Mouse (Mus musculus): Measurements from ENCODE around the gene Mgat5b. TPM values are rescaled to one million over a fixed set of nuclear protein-coding genes. Genes with fewer than 3 reads are reported as not detected.
A peak's percentile ranks its signal among the peaks of the same experiment; 100 is the strongest.

Mgat5b gene
- total and polyA plus RNA-seq, 3 experiments = not detected

DNA sequence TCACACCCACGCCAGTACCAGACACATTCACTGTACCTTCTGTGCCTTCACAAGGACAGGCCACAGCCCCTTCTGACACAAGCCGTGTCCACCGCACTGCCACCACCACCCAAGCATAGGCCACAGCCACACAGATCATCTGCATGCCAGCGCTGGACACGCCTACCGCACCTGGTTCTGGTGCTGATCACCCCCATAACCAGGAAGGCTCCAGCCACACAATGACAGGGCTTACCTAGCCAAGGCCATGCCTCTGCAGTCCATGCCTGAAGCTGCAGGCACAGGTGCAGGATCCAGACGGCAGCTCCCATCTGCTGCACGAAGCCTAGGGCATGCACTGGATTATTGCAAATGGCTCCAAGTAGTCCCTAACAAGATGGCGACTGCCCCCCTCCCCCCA lies 54.8 kb downstream of the Mgat5b start:
- no peak for DNase-seq (ENCODE audit: low read depth, low spot score)
- no peak overlapping the region for H3K4me3 ChIP-seq (ENCODE audit: control insufficient read depth in 1 of 2, insufficient read depth in 1 of 2, low read depth in 2 of 2, low read length in 2 of 2)
- peaks cover 0 to 8% of the 10 kb centered on the region in 2 experiments; a peak in 1 of 4 replicates for H3K27me3 ChIP-seq (ENCODE audit: control insufficient read depth in 1 of 2, insufficient read depth in 2 of 2, low read length in 2 of 2)
- TF ChIP-seq USF2 (IDR thresholded peaks at IDR 0.05; ENCODE audit: borderline replicate concordance in 1 of 2, insufficient read depth in 1 of 2, low read depth in 1 of 2, low read length in 2 of 2) (no peak), POLR2AphosphoS5 (IDR thresholded peaks at IDR 0.05; ENCODE audit: borderline replicate concordance, low read depth, low read length) (peak; percentile 47; the same call in 1 of the 2 replicates)
- no peaks in the 10 kb centered on the region for H3K4me1 ChIP-seq (ENCODE audit: control insufficient read depth in 1 of 2, insufficient read depth in 2 of 2, low read length in 2 of 2)
- H3K27ac ChIP-seq (ENCODE audit: control insufficient read depth, low read depth, low read length) = no peak overlapping the region
- H3K9me3 ChIP-seq (replicated peaks; ENCODE audit: insufficient read depth, low read length) = no peaks in the 10 kb centered on the region
- no peaks in the 10 kb centered on the region for H3K36me3 ChIP-seq (ENCODE audit: control insufficient read depth in 1 of 2, insufficient read depth in 2 of 2, low read length in 2 of 2)
- H3K79me2 ChIP-seq (ENCODE audit: control insufficient read depth, insufficient read depth, low read length, poor library complexity) = no peaks in the 10 kb centered on the region
- H3K9ac ChIP-seq (ENCODE audit: control insufficient read depth, low read depth, low read length, poor library complexity, severe bottlenecking) = no peak overlapping the region

DNA sequence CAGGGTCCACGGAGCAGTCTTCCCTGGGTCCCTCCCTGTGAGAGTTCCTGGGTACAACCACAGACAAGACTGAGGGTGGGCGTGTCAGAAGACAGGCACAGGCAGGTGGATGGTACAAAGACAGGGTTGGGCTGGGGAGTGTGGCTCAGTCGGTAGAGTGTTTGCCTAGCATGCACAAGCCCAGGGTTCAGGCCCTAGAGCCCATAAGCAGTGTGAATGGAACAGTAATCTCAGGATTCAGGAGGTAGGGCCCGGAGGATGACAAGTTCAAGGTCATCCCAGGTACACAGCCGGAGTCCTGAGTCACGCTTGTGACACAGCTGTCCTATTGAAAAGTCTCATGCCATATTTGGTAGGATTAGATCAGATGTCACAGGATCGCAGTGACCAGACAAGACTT lies 55.7 kb downstream of the Mgat5b start:
- Histone ChIP-seq H3K27ac (ENCODE audit: control insufficient read depth, low read depth, low read length) (no peak overlapping the region), H3K4me3 (ENCODE audit: control insufficient read depth in 1 of 2, insufficient read depth in 1 of 2, low read depth in 2 of 2, low read length in 2 of 2) (no peak overlapping the region), H3K4me1 (ENCODE audit: control insufficient read depth in 1 of 2, insufficient read depth in 2 of 2, low read length in 2 of 2) (no peaks in the 10 kb centered on the region), H3K9ac (ENCODE audit: control insufficient read depth, low read depth, low read length, poor library complexity, severe bottlenecking) (no peak overlapping the region), H3K36me3 (ENCODE audit: control insufficient read depth in 1 of 2, insufficient read depth in 2 of 2, low read length in 2 of 2) (no peaks in the 10 kb centered on the region), H3K27me3 (ENCODE audit: control insufficient read depth in 1 of 2, insufficient read depth in 2 of 2, low read length in 2 of 2) (peaks cover 0 to 8% of the 10 kb centered on the region in 2 experiments; a peak in 1 of 4 replicates), H3K79me2 (ENCODE audit: control insufficient read depth, insufficient read depth, low read length, poor library complexity) (no peaks in the 10 kb centered on the region), H3K9me3 (replicated peaks; ENCODE audit: insufficient read depth, low read length) (no peaks in the 10 kb centered on the region)
- DNase-seq (ENCODE audit: low read depth, low spot score) = no peak
- TF ChIP-seq TBP (IDR thresholded peaks at IDR 0.05; ENCODE audit: low read depth, low read length) = no peak
- no peak for TF ChIP-seq ETS1 (IDR thresholded peaks at IDR 0.05; ENCODE audit: low read depth, low read length)
- no peak for TF ChIP-seq TCF12 (IDR thresholded peaks at IDR 0.05; ENCODE audit: low read depth, low read length)
- TF ChIP-seq E2F4 (IDR thresholded peaks at IDR 0.05; ENCODE audit: borderline replicate concordance, low read depth, low read length) = no peak
- TF ChIP-seq NELFE (IDR thresholded peaks at IDR 0.05; ENCODE audit: low read depth, low read length) = no peak
- no peak for TF ChIP-seq SIN3A (IDR thresholded peaks at IDR 0.05; ENCODE audit: low read length)
- no peak for TF ChIP-seq MAFK (IDR thresholded peaks at IDR 0.05; ENCODE audit: borderline replicate concordance, low read depth, low read length)
- no peak for TF ChIP-seq GABPA (IDR thresholded peaks at IDR 0.05; ENCODE audit: low read depth, low read length)
- TF ChIP-seq MXI1 (IDR thresholded peaks at IDR 0.05; ENCODE audit: low read depth, low read length) = no peak
- TF ChIP-seq ZC3H11A (IDR thresholded peaks at IDR 0.05; ENCODE audit: low read depth, low read length) = no peak
- TF ChIP-seq KAT2A (conservative IDR thresholded peaks at IDR 0.05; ENCODE audit: low read depth, low read length) = no peak
- TF ChIP-seq ZKSCAN1 (IDR thresholded peaks at IDR 0.05; ENCODE audit: low read depth, low read length) = no peak

- Histone ChIP-seq H3K27me3 (ENCODE audit: control insufficient read depth in 1 of 2, insufficient read depth in 2 of 2, low read length in 2 of 2) (peaks cover 8 to 13% of the 10 kb centered on the region in 2 experiments; a peak in 3 of 4 replicates), H3K36me3 (ENCODE audit: control insufficient read depth in 1 of 2, insufficient read depth in 2 of 2, low read length in 2 of 2) (no peaks in the 10 kb centered on the region)
- TF ChIP-seq POLR2A (IDR thresholded peaks at IDR 0.05; ENCODE audit: control insufficient read depth in 1 of 2, insufficient read depth in 1 of 2, low read depth in 1 of 2, low read length in 2 of 2, poor library complexity in 1 of 2) (no peak), CTCF (IDR thresholded peaks at IDR 0.05 in 2 of 3, conservative IDR thresholded peaks at IDR 0.05 in 1 of 3; ENCODE audit: control insufficient read depth in 1 of 3, insufficient read depth in 1 of 3, low read depth in 2 of 3, low read length in 3 of 3, poor library complexity in 1 of 3, severe bottlenecking in 1 of 3) (no peak), MAX (IDR thresholded peaks at IDR 0.05; ENCODE audit: low read length) (no peak), TBP (IDR thresholded peaks at IDR 0.05; ENCODE audit: low read depth, low read length) (no peak), RCOR1 (IDR thresholded peaks at IDR 0.05; ENCODE audit: low read depth, low read length) (no peak), TCF12 (IDR thresholded peaks at IDR 0.05; ENCODE audit: low read depth, low read length) (no peak), ELF1 (IDR thresholded peaks at IDR 0.05; ENCODE audit: low read depth, low read length) (no peak), TAL1 (IDR thresholded peaks at IDR 0.05; ENCODE audit: low read length) (no peak), EP300 (IDR thresholded peaks at IDR 0.05; ENCODE audit: low read depth in 1 of 2, low read length in 2 of 2) (no peak), CHD1 (IDR thresholded peaks at IDR 0.05; ENCODE audit: low read depth, low read length) (no peak), NELFE (IDR thresholded peaks at IDR 0.05; ENCODE audit: low read depth, low read length) (no peak), ZNF384 (IDR thresholded peaks at IDR 0.05; ENCODE audit: low read depth, low read length) (no peak), JUND (IDR thresholded peaks at IDR 0.05; ENCODE audit: low read depth, low read length) (no peak), USF1 (IDR thresholded peaks at IDR 0.05; ENCODE audit: low read depth, low read length) (no peak), BHLHE40 (IDR thresholded peaks at IDR 0.05; ENCODE audit: borderline replicate concordance, low read depth, low read length) (no peak)
Observed at GRCm38 (mm10) chr11:116980313-116980712, 61.6 kb downstream of the Mgat5b start.

More at GRCm38 (mm10) chr11:116980313-116980712, 61.6 kb downstream of the Mgat5b start:
- Histone ChIP-seq H3K9ac (ENCODE audit: control insufficient read depth, low read depth, low read length, poor library complexity, severe bottlenecking) (no peak overlapping the region), H3K4me3 (ENCODE audit: control insufficient read depth in 1 of 2, insufficient read depth in 1 of 2, low read depth in 2 of 2, low read length in 2 of 2) (no peak overlapping the region), H3K4me1 (ENCODE audit: control insufficient read depth in 1 of 2, insufficient read depth in 2 of 2, low read length in 2 of 2) (no peaks in the 10 kb centered on the region), H3K27ac (ENCODE audit: control insufficient read depth, low read depth, low read length) (no peak overlapping the region), H3K79me2 (ENCODE audit: control insufficient read depth, insufficient read depth, low read length, poor library complexity) (no peaks in the 10 kb centered on the region), H3K9me3 (replicated peaks; ENCODE audit: insufficient read depth, low read length) (no peaks in the 10 kb centered on the region)
- no peak for DNase-seq (ENCODE audit: low read depth, low spot score)

Measured in MEL (cell line).